Mouse (Mus musculus) hindbrain, embryonic 11.5 days (tissue): Measurements from ENCODE around the gene Sun1. TPM values are rescaled to one million over a fixed set of nuclear protein-coding genes. Genes with fewer than 3 reads are reported as not detected.

ENCODE experiments used
- ATAC-seq: fragments of 200-750 bp; cut with Nextera tagmentation; 2 replicates; pipeline ENCODE4 v1.8.0; 2017; ENCODE audit warnings: mild to moderate bottlenecking, moderate TSS enrichment, moderate library complexity; ENCODE audit not compliant: low FRiP score
- DNase-seq: peaks from one replicate; pipeline ENCODE4 v3.0.0-alpha.2; 2015; ENCODE audit warnings: low spot score
- H3K27ac ChIP-seq: fragments of 300-500 bp; sonication (generic); 2 replicates; pipeline ENCODE4 v1.5.1; 2014; ENCODE audit warnings: mild to moderate bottlenecking, low read depth, low read length
- H3K27me3 ChIP-seq: fragments of 300-500 bp; sonication (generic); 2 replicates; pipeline ENCODE4 v1.6.1; 2014; ENCODE audit warnings: mild to moderate bottlenecking, low read length, moderate library complexity, mixed read lengths; ENCODE audit not compliant: control insufficient read depth, insufficient read depth
- H3K36me3 ChIP-seq: fragments of 300-500 bp; sonication (generic); 2 replicates; pipeline ENCODE4 v1.6.1; 2014; ENCODE audit warnings: mild to moderate bottlenecking, low read length, moderate library complexity, mixed read lengths; ENCODE audit not compliant: control insufficient read depth, insufficient read depth
- H3K4me1 ChIP-seq: fragments of 300-500 bp; sonication (generic); replicated peaks from 2 replicates; pipeline ENCODE4 v1.6.1; 2014; ENCODE audit warnings: low read length, mixed read lengths; ENCODE audit not compliant: control insufficient read depth, insufficient read depth
- H3K4me2 ChIP-seq: fragments of 300-500 bp; sonication (generic); replicated peaks from 2 replicates; pipeline ENCODE4 v1.6.1; 2014; ENCODE audit warnings: mild to moderate bottlenecking, low read depth, low read length
- H3K4me3 ChIP-seq: fragments of 300-500 bp; sonication (generic); 2 replicates; pipeline ENCODE4 v1.5.1; 2014; ENCODE audit warnings: low read depth, low read length
- H3K9ac ChIP-seq: fragments of 300-500 bp; sonication (generic); 2 replicates; pipeline ENCODE4 v1.6.1; 2014; ENCODE audit warnings: low read depth, low read length
- H3K9me3 ChIP-seq: fragments of 300-500 bp; sonication (generic); 2 replicates; pipeline ENCODE4 v1.6.1; 2016; ENCODE audit warnings: low read length; ENCODE audit not compliant: control insufficient read depth
- WGBS: fragments of 180-500 bp; shearing (Covaris S2); extraction: QIAGEN DNeasy Blood & Tissue Kit; methylation state at CpG from one replicate; pipeline ENCODE4 v1.1.7; 2014; 5-methylcytosine and 5-hydroxymethylcytosine counted together
- polyA plus RNA-seq: library from polyadenylated mRNA; unstranded; fragments of >200 nt; fragmentation: Nextera tagmentation; extraction: Ambion mirVana; gene quantifications from 2 replicates; pipeline ENCODE4 v1.2.1, GENCODE M21; 2014

The Sun1 gene
- polyA plus RNA-seq, 1 experiment from 2014 or later = 38.4 TPM

- DNase-seq (no peak), ATAC-seq (no peak)
- Histone ChIP-seq H3K4me3 (no peak overlapping the region), H3K36me3 (no peaks in the 10 kb centered on the region), H3K4me2 (no peak overlapping the region), H3K27me3 (no peaks in the 10 kb centered on the region), H3K9me3 (no peaks in the 10 kb centered on the region), H3K27ac (no peak overlapping the region), H3K9ac (no peak overlapping the region), H3K4me1 (0 out of 2 replicates have a peak, but pooled peaks cover 2% of the 10 kb centered on the region)
- 91% methylated on average over 4 of the region's 4 CpGs for WGBS
Measured at GRCm38 (mm10) chr5:139287787-139288186, 87.3 kb downstream of the Sun1 start.

DNA sequence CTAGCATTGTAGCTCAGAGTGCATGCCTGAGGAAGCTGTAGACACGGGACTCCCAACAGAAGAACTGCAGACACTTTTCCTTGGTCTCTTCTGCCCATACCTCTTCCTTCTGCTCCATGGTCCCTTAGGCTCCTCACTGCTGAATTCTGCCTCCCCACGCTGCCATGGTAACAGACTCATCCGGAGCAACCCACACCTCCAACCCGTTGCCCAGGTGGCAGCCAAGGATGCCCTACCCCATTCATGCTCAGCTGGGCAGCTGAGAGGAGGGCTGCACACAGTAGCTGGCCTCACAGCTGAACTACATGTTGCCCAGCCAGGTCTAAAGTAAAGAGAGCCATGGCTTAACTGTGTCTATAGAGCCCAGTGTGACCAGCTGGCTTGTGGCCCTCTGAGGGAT is 88.2 kb downstream of the Sun1 start:
- H3K4me2 ChIP-seq = no peak overlapping the region
- H3K9ac ChIP-seq = no peak overlapping the region
- H3K4me3 ChIP-seq = no peak overlapping the region
- H3K27me3 ChIP-seq = no peaks in the 10 kb centered on the region
- no peak for DNase-seq
- no peak overlapping the region for H3K27ac ChIP-seq
- 0 out of 2 replicates have a peak, but pooled peaks cover 2% of the 10 kb centered on the region for H3K4me1 ChIP-seq
- ATAC-seq = no peak
- no peaks in the 10 kb centered on the region for H3K9me3 ChIP-seq
- 78% methylated on average over 4 of the region's 4 CpGs for WGBS
- no peaks in the 10 kb centered on the region for H3K36me3 ChIP-seq

- no peaks in the 10 kb centered on the region for H3K27me3 ChIP-seq
- no peaks in the 10 kb centered on the region for H3K4me1 ChIP-seq
- H3K36me3 ChIP-seq = no peaks in the 10 kb centered on the region
- no peaks in the 10 kb centered on the region for H3K9me3 ChIP-seq
- no peak overlapping the region for H3K4me3 ChIP-seq
- no peak overlapping the region for H3K27ac ChIP-seq
- no peak for DNase-seq
- H3K9ac ChIP-seq = no peak overlapping the region
- WGBS = 86% methylated on average over 12 of the region's 12 CpGs
- no peak for ATAC-seq
- no peak overlapping the region for H3K4me2 ChIP-seq
Measured at GRCm38 (mm10) chr5:139290467-139291259, 90.2 kb downstream of the Sun1 start.

- 60% methylated on average over 6 of the region's 6 CpGs for WGBS
- Histone ChIP-seq H3K36me3 (no peaks in the 10 kb centered on the region), H3K4me2 (no peak overlapping the region), H3K4me3 (no peak overlapping the region), H3K9me3 (no peaks in the 10 kb centered on the region), H3K9ac (no peak overlapping the region), H3K4me1 (no peaks in the 10 kb centered on the region), H3K27ac (no peak overlapping the region), H3K27me3 (no peaks in the 10 kb centered on the region)
- no peak for ATAC-seq
- DNase-seq = no peak
Measured at GRCm38 (mm10) chr5:139291811-139292560, 91.5 kb downstream of the Sun1 start.

DNA sequence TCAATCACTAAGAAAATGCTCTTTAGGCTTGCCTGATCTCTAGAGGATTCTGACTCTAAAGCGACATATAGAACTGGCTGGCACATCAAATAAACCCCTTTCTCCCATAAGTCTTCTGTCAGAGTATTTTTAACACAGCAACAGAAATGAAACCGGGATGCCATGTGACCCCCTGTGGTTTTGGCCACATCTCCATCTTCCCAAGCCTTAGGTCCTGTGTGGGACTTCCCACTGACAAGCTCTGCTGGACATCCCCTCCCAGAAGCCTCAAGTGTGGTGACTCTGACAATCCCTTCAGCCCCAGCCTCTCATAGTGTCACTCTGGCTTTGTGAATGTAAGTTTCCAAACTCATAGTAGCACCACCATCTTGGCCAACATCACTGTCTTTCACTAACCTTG is 93.7 kb downstream of the Sun1 start:
- H3K9ac ChIP-seq = no peak overlapping the region
- ATAC-seq (no peak), DNase-seq (no peak)
- no peak overlapping the region for H3K4me2 ChIP-seq
- no peak overlapping the region for H3K4me3 ChIP-seq
- H3K27me3 ChIP-seq = no peaks in the 10 kb centered on the region
- WGBS = 78% methylated on average over 2 of the region's 2 CpGs
- no peaks in the 10 kb centered on the region for H3K4me1 ChIP-seq
- no peak overlapping the region for H3K27ac ChIP-seq
- H3K9me3 ChIP-seq = no peaks in the 10 kb centered on the region
- no peaks in the 10 kb centered on the region for H3K36me3 ChIP-seq

DNA sequence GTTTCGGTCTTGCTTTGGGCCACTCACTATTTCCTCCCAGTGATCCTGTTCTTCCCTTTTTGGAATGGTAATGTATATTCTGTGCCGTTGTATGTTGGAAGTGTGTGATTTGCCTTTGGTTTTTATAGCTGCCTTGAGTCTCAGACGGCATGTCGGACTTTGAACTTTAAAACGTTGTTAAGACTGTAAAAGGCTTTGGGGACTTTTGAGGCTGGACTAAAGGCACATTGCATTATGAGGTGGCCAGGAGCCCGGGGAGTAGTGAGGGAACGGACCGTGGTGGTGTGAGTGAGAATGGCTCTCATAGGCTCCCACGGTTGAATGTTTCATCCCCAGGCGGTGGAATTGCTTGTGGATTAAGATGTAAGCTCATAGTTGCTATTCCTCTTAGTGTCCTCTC is 96.7 kb downstream of the Sun1 start:
- WGBS = 89% methylated on average over 10 of the region's 10 CpGs
- Histone ChIP-seq H3K9me3 (no peaks in the 10 kb centered on the region), H3K27me3 (no peaks in the 10 kb centered on the region), H3K4me1 (no peaks in the 10 kb centered on the region), H3K36me3 (no peaks in the 10 kb centered on the region), H3K4me2 (no peak overlapping the region), H3K4me3 (no peak overlapping the region), H3K9ac (no peak overlapping the region), H3K27ac (no peak overlapping the region)
- DNase-seq (no peak), ATAC-seq (no peak)

DNA sequence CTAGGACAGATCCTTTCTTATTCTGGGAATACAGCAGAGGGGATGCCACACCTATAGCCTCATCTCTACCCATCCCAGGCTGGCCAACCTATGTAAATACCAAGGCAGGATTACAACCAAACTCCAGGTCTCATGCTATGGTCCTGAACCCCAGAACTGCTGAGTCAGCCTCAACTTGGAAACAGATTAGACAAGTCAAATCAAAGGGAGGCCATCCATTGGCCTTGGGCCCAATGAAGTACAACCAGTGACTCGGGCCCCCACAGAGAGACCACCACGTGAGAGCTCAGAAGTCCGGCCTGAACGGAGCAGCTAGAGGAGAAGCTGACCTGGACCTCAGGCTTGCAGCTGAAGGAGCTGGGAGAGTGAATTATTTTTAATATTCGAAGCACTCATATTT is 97.3 kb downstream of the Sun1 start:
- H3K27me3 ChIP-seq = no peaks in the 10 kb centered on the region
- H3K36me3 ChIP-seq = no peaks in the 10 kb centered on the region
- H3K4me1 ChIP-seq = no peaks in the 10 kb centered on the region
- no peak overlapping the region for H3K4me2 ChIP-seq
- ATAC-seq (no peak), DNase-seq (no peak)
- WGBS = 82% methylated on average over 5 of the region's 5 CpGs
- H3K4me3 ChIP-seq = no peak overlapping the region
- H3K9ac ChIP-seq = no peak overlapping the region
- no peak overlapping the region for H3K27ac ChIP-seq
- H3K9me3 ChIP-seq = no peaks in the 10 kb centered on the region
